Mouse (Mus musculus) pancreas, adult 10 weeks (tissue): Measurements from ENCODE around the gene Dr1. TPM values are rescaled to one million over a fixed set of nuclear protein-coding genes. Genes with fewer than 3 reads are reported as not detected.

Experiments
- polyA plus RNA-seq: library from polyadenylated mRNA; stranded (reverse); fragments of 350-450 nt; fragmentation: Illumina TruSeq; extraction: RNeasy Lipid Tissue Mini Kit (QIAGEN cat#74804); gene quantifications from one replicate; pipeline ENCODE4 v1.2.3, GENCODE M21; 2015; ENCODE audit warnings: low read depth, low replicate concordance; ENCODE audit not compliant: insufficient read depth

Gene Dr1
- polyA plus RNA-seq = 2.6 TPM

GRCm38 (mm10) chr5:108268127-108269062 is at the start of gene Dr1:
Gene Dr1, plus strand, starts transcription at chr5:108268897.

DNA sequence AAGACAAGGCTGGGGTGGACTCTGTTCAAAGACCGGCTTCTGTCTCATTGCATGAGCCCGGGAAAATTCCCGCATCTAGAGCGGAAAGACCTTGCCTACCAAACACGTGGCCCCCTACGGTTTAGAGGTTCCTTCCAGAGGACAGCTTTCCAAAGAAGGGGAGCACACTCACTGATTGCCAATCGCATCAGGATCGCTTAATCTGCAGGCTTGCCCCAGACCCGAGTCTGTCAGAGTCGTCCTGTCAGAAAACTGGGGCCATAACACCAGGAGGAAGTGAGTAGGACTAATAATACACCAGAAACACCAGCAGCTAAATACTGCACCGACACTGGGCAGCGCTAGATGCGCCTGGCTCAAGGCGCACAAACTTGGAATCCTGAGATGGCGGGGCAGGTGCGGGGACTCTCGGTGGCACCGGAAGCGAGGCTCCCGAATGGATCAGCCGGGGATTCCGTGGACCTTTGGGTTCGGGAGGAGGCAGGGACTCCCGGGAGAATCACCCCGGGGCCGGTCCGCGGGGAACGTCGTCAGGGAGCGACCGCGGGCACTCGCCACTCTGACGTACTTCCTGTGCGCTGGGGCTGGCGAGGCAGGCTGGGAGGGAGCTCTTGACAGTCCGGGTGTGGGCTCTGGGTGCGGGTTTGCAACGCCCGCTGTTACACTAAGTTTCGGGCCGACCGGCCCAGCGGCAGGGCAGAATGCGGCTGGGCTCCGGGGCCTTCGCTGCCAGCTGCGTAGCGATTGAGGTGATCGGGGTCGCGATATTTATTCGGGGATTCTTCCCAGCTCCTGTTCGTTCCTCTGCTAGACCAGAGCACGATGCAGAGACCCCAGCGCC is 43.7 kb downstream of the Dr1 start, which contains the start of gene Pigg:
Gene Pigg, plus strand, starts transcription at position 386 of the 841 bp plus-strand sequence.

Other genes with a start within 250 kb of the Dr1 start
- 5.6 TPM for gene Mtf2, start 203.2 kb upstream of the Dr1 start, polyA plus RNA-seq
- 8.1 TPM for gene Tmed5, start 136.3 kb upstream of the Dr1 start, polyA plus RNA-seq
- not detected for gene Ccdc18, start 136.0 kb upstream of the Dr1 start, polyA plus RNA-seq
- 1.9 TPM for gene Pigg, start 43.7 kb downstream of the Dr1 start, polyA plus RNA-seq
- not detected for gene Gm42517, start 99.0 kb downstream of the Dr1 start, polyA plus RNA-seq
- gene Pde6b, start 119.5 kb downstream of the Dr1 start, polyA plus RNA-seq = not detected
- 167 TPM for gene Atp5k, start 165.6 kb downstream of the Dr1 start, polyA plus RNA-seq
- 3.0 TPM for gene Mfsd7a, start 180.0 kb downstream of the Dr1 start, polyA plus RNA-seq
- gene Pcgf3, start 192.3 kb downstream of the Dr1 start, polyA plus RNA-seq = 3.7 TPM